Mouse (Mus musculus) G1E (cell line): ENCODE measurements at regions not wholly inside any gene's neighbourhood (a gene's known extent, or its start where the extent isn't known, plus 50 kb on each side); places are given as distances from the start of the nearest gene placed in this dataset.

Experiments used
- CTCF ChIP-seq: IDR thresholded peaks from 2 replicates; pipeline ENCODE4 v1.5.1; 2012; ENCODE audit warnings: low read depth, low read length, inconsistent platforms, mixed read lengths
- GATA1 ChIP-seq: IDR thresholded peaks from 2 replicates; pipeline ENCODE4 v1.6.1; 2012; ENCODE audit warnings: borderline replicate concordance, low read length, inconsistent platforms, mixed read lengths
- GATA2 ChIP-seq: IDR thresholded peaks from 2 replicates; pipeline ENCODE4 v1.6.1; 2012; ENCODE audit warnings: low read depth, low read length, inconsistent platforms, borderline replicate concordance
- POLR2AphosphoS5 ChIP-seq: IDR thresholded peaks from 2 replicates; pipeline ENCODE4 v1.6.1; 2012; ENCODE audit warnings: low read depth, low read length, inconsistent platforms; ENCODE audit not compliant: insufficient replicate concordance
- TAL1 ChIP-seq: conservative IDR thresholded peaks from 2 replicates; pipeline ENCODE4 v1.6.1; 2012; ENCODE audit warnings: low read depth, low read length, inconsistent platforms, mixed read lengths

DNA sequence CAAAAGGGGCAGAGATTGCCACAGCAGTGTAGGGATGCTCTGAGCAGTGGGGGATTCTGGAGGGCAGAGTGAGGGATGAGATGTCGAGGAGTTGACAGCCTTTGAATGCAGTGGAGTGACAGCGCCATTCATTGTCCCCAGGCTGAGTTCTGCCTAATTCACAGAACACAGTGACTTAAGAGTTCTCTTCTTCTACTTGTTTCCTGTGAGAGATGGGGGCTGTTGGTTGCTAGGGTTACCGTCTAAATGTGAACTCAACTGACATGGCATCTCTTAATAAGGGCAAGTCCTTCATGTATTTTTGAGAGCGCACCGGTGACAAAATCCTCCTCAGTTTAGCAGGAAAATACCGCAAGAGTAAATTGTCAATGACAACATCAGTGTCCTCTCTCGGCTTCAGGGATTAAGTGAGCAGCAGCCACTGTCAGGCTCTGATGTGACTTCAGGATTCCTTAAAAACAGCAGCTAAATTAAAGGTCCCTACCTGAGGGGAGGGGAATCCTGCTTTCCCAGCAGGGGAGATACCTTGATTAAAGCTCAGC, 351.4 kb downstream of the Phf14 start:
- TF ChIP-seq CTCF (no peak), TAL1 (no peak), GATA1 (no peak), POLR2AphosphoS5 (no peak), GATA2 (no peak)
